Mouse (Mus musculus) kidney, adult 2 months (tissue): Measurements from ENCODE around the gene Taf7l.

Experiments
- CTCF ChIP-seq: fragments of 200-500 bp; conservative IDR thresholded peaks from 2 replicates; pipeline ENCODE4 v1.5.1; 2011; ENCODE audit warnings: low read depth, mild to moderate bottlenecking, control low read depth, low read length, moderate library complexity, mixed read lengths; ENCODE audit not compliant: insufficient read depth, insufficient read length
- POLR2A ChIP-seq: fragments of 200-500 bp; IDR thresholded peaks from one replicate; pipeline ENCODE4 v1.6.1; 2011; ENCODE audit warnings: low read depth, low read length, control low read depth

DNA sequence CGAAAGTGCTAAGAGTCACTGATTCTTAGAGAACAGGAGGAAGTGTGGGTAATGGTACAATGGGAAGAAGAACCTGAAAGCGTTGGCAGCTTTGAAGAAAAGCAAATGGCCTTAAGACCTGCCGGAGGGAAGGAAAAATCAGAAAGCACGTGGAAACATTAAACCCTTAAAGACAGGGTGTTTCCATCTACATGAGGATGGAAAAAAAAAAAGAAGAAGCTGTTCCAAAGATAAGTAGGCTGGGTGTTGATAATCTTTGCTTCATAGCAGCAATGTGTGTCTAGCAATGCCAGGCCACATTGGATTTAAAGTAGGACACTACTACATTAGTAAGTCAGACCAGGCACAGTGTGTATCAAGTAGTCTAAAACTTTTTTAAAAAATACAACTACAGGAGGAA lies 49.0 kb upstream of the Taf7l start:
- TF ChIP-seq CTCF = no peak
- no peak for TF ChIP-seq POLR2A
